Mouse (Mus musculus) G1E (cell line): ENCODE measurements around the gene Mark4. TPM values are rescaled to one million over a fixed set of nuclear protein-coding genes. Genes with fewer than 3 reads are reported as not detected.

ENCODE experiments used
- ATAC-seq: 2 replicates; pipeline ENCODE4 v1.8.0; 2016; ENCODE audit warnings: mild to moderate bottlenecking; ENCODE audit not compliant: insufficient number of reproducible peaks, poor library complexity, low FRiP score, severe bottlenecking; ENCODE audit errors: extremely low read depth
- DNase-seq: peaks from one replicate; pipeline ENCODE4 v3.0.0; 2012; ENCODE audit warnings: low spot score
- H3K27me3 ChIP-seq: 2 replicates; pipeline ENCODE4 v1.6.1; 2012; ENCODE audit warnings: mild to moderate bottlenecking, low read length, inconsistent platforms; ENCODE audit not compliant: insufficient read depth
- H3K36me3 ChIP-seq: replicated peaks from 2 replicates; pipeline ENCODE3; 2012; ENCODE audit warnings: mild to moderate bottlenecking, inconsistent platforms
- H3K4me1 ChIP-seq: 2 replicates; pipeline ENCODE4 v1.6.1; 2012; ENCODE audit warnings: low read depth, low read length, inconsistent platforms, mixed read lengths; ENCODE audit not compliant: insufficient read depth
- H3K4me3 ChIP-seq: 2 replicates; pipeline ENCODE4 v1.5.1; 2012; ENCODE audit warnings: low read depth, mild to moderate bottlenecking, inconsistent platforms, low read length, moderate library complexity, mixed read lengths
- H3K9me3 ChIP-seq: replicated peaks from 2 replicates; pipeline ENCODE4 v1.6.1; 2012; ENCODE audit warnings: inconsistent platforms
- CTCF ChIP-seq: IDR thresholded peaks from 2 replicates; pipeline ENCODE4 v1.5.1; 2012; ENCODE audit warnings: low read depth, low read length, inconsistent platforms, mixed read lengths
- GATA1 ChIP-seq: IDR thresholded peaks from 2 replicates; pipeline ENCODE4 v1.6.1; 2012; ENCODE audit warnings: borderline replicate concordance, low read length, inconsistent platforms, mixed read lengths
- GATA2 ChIP-seq: IDR thresholded peaks from 2 replicates; pipeline ENCODE4 v1.6.1; 2012; ENCODE audit warnings: low read depth, low read length, inconsistent platforms, borderline replicate concordance
- POLR2AphosphoS5 ChIP-seq: IDR thresholded peaks from 2 replicates; pipeline ENCODE4 v1.6.1; 2012; ENCODE audit warnings: low read depth, low read length, inconsistent platforms; ENCODE audit not compliant: insufficient replicate concordance
- TAL1 ChIP-seq: conservative IDR thresholded peaks from 2 replicates; pipeline ENCODE4 v1.6.1; 2012; ENCODE audit warnings: low read depth, low read length, inconsistent platforms, mixed read lengths
- polyA plus RNA-seq: library from polyadenylated mRNA; stranded (reverse); fragments of >175 nt; gene quantifications from 2 replicates; pipeline ENCODE4 v1.2.3, GENCODE M21; 2012
- total RNA-seq, 2 experiments: library from RNA; stranded (forward) in 1 of 2; stranded (reverse) in 1 of 2; fragments of 200-1000 nt in 1 of 2; fragments of >200 nt in 1 of 2; fragmentation: Nextera tagmentation in 1 of 2; gene quantifications; 2 replicates each; pipeline ENCODE4 v1.2.3; 2014 to 2017

Mark4 gene
- total RNA-seq (2014; fragmentation: Nextera tagmentation) (17.8 and 21.3 TPM in 2 replicates), total RNA-seq (2017) (2.7 and 4.3 TPM in 2 replicates), polyA plus RNA-seq (34.7 and 46.5 TPM in 2 replicates)

DNA sequence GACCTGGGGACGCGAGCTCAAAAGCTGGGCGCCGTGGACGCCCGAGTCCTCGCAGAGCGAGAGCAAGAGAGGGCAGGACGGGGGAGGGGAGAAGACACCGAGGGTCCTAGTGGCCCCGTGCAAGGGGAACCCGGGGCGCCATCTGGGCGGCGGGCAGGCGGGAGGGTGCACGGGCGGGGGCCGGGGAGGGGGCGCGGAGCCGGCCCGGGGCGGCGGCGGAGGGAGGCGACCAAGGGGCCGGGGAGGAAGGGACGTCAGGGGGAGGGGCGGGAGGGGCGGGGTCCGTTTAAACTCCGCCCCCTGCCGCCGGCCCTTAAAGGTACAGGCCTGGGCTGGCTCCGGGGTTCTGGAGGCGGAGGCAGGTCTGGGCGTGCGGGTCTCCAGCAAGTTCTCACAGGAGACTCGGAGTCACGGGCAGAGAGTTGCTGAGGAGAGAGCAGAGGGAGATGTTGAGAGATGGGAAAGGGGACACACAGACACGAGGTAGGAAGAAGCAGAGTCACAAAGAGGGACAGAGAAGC is at the start of gene Mark4:
Gene Mark4, minus strand, starts transcription at position 231 of the 521 bp plus-strand sequence.
- ATAC-seq: peak; percentile 64
- H3K36me3 ChIP-seq: peaks cover 28% of the 10 kb centered on the region
- H3K9me3 ChIP-seq: no peaks in the 10 kb centered on the region
- H3K4me1 ChIP-seq: peaks cover 52% of the 10 kb centered on the region
- peaks cover 17% of the 10 kb centered on the region for H3K27me3 ChIP-seq
- peak within 1 kb of the TSS; percentile 81 for H3K4me3 ChIP-seq
- peak; percentile 97 for DNase-seq
- TF ChIP-seq GATA1 (no peak), TAL1 (no peak), GATA2 (no peak), POLR2AphosphoS5 (no peak), CTCF (no peak)

DNA sequence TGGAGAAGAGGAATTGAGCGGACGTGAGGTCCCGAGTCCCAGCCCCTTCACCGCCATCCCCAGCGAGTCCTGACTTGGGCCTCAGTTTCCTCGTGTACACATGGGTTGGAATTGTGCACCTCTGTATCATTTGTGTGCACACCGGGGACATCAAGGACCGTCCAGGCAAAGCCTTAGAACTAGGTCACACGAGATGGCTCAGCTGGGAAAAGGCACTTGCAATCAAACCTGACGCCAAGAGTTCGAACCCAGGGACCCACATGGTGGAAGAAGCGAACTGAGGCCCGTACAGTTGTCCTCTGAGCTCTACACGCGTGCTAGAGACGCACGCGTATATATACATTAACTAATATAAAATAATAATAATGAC is 49.0 kb upstream of the Mark4 start:
- DNase-seq (no peak), ATAC-seq (no peak)
- no peaks in the 10 kb centered on the region for H3K9me3 ChIP-seq
- H3K4me3 ChIP-seq: peak overlapping the region; percentile 92
- TF ChIP-seq GATA1: no peak
- no peak for TF ChIP-seq POLR2AphosphoS5
- no peak for TF ChIP-seq GATA2
- TF ChIP-seq TAL1: no peak
- no peak for TF ChIP-seq CTCF
- no peaks in the 10 kb centered on the region for H3K27me3 ChIP-seq
- peaks cover 45% of the 10 kb centered on the region for H3K36me3 ChIP-seq
- H3K4me1 ChIP-seq: peaks cover 42% of the 10 kb centered on the region

DNA sequence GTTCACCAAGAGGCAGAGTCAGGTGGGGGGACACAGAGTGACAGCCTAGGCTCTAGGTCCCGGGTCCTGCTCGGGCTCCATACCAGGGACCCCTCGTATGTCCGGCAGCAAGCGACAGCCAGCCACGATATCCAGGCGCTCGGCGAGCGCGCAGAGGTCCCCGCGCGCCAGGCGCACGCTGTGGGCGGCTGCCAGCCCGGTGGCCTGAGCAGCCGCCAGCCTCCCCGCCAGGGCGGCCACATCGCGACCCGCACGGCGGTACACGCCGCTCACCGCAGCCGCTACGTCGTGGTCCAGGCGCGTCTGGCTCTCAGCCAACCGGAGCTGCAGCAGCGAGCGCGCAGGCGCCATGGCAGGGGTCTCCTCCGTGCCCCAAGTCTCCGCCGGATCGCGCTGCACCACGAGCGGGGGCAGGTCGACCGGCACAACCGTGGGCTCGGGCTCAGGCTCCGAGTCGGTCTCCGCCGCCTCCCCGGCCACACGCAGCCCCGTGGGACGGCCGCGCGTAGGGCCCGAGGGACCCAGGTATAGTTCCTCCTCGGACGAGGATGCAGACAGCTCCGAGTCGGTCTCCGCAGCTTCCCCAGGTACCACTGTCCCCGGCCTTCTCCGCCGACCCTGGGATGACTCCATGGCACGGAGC is 48.5 kb upstream of the Mark4 start:
- Histone ChIP-seq H3K4me1 (peaks cover 42% of the 10 kb centered on the region), H3K9me3 (no peaks in the 10 kb centered on the region), H3K27me3 (no peaks in the 10 kb centered on the region), H3K4me3 (peak overlapping the region; percentile 92), H3K36me3 (peaks cover 40% of the 10 kb centered on the region)
- TF ChIP-seq TAL1: no peak
- no peak for TF ChIP-seq CTCF
- TF ChIP-seq GATA1: no peak
- ATAC-seq (no peak), DNase-seq (peak; percentile 57)

DNA sequence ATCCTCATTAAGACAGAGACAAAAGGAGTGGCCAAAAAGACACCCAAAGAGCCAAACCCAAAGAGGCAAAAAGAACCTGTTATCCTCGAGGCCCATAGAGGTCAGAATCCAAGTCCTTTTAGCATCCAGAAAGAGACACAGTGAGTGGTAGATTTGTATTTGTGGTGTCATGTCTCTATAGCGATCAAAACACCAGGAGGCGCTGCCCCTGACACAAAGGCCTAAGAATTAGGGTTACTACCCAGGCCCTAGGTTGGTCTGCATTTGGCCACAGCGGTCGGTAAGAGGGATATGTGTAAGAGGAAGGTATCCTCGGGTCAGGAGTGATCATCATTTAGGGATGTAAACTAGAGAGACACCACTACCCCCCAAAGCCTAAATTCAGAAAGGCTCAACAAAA is 47.7 kb upstream of the Mark4 start:
- peaks cover 33% of the 10 kb centered on the region for H3K36me3 ChIP-seq
- H3K4me3 ChIP-seq: peak overlapping the region; percentile 92; the same call in 1 of the 2 replicates
- no peaks in the 10 kb centered on the region for H3K9me3 ChIP-seq
- no peaks in the 10 kb centered on the region for H3K27me3 ChIP-seq
- no peak for TF ChIP-seq GATA1
- no peak for TF ChIP-seq GATA2
- TF ChIP-seq TAL1: no peak
- TF ChIP-seq CTCF: peak; percentile 17; the same call in 1 of the 2 replicates
- TF ChIP-seq POLR2AphosphoS5: no peak
- peak; percentile 63 for DNase-seq
- ATAC-seq: no peak
- peaks cover 41% of the 10 kb centered on the region for H3K4me1 ChIP-seq

DNA sequence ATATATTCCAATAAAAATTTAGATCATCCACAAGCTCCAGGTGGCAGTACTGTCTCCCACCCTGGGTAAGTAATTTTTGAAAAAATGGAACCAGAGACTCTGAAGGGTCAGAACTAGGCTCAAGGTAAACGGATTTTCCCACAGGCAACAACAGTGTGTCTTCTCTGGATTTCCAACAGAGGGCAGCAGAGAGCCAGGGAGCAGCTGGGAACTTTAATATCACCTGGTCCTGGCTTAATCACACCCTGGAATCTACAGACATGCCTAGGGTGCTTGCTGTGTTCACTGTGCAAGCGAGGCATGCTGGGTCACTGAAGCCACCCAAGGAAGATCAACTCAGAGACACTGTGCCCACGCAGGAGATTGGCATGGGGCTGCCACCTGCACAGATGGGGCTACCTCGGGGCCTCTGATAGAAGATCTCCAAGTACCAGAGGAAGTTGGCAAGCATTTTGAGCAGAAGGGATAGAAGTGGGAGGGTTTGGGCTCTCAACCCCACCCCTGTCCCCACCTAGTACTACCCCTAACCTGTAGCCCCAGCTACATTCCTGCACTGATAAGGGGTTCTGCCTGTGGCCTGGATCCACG is 45.0 kb upstream of the Mark4 start:
- TF ChIP-seq CTCF: peak; percentile 84
- no peak for TF ChIP-seq GATA2
- peak; percentile 21 for DNase-seq
- Histone ChIP-seq H3K9me3 (no peaks in the 10 kb centered on the region), H3K4me1 (peaks cover 40% of the 10 kb centered on the region), H3K4me3 (no peak overlapping the region), H3K36me3 (peaks cover 20% of the 10 kb centered on the region), H3K27me3 (peaks cover 5% of the 10 kb centered on the region; the same call in 1 of the 2 replicates)
- ATAC-seq: no peak

DNA sequence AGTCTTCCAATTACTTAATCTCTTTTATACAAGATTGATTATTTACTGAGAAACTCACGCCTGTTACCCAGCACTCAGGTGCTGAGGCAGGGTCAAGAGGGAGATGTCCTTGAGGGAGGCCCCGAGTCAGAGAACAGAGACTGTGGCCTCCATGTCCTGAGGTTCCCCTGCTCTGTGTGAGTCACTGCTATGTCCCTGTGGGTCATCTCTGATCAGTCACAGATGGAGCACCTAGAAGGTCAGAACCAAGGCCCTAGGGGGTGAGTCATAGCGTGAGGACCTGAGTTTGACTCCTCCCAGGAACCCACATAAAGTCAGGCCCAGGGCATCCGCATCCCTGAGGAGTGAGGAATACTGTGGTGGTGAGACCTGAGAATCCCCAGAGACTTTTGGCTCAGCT is 43.0 kb upstream of the Mark4 start:
- Histone ChIP-seq H3K9me3 (no peaks in the 10 kb centered on the region), H3K36me3 (peaks cover 20% of the 10 kb centered on the region), H3K4me3 (no peak overlapping the region), H3K4me1 (peaks cover 30% of the 10 kb centered on the region), H3K27me3 (peaks cover 16% of the 10 kb centered on the region)
- no peak for TF ChIP-seq POLR2AphosphoS5
- DNase-seq: no peak
- no peak for ATAC-seq
